16 mouse cellular contexts compared by ENCODE assay signal in genomic region chr13:13966172-13966571, GRCm38 (mm10).
"Had no signal": no experiment of that assay in that cellular context is flagged by ENCODE, and none has a peak within 500 bp of the region (broad histone marks: within the 10 kb centered on the region; RNA-seq: fewer than 3 reads in every experiment).

No protein-coding gene starts in this region.

- H3K27ac ChIP-seq: left cerebral cortex, adult 2 months; limb, embryonic 10.5 days; midbrain, embryonic 12.5 days; neural tube, embryonic 13.5 days; stomach, embryonic 15.5 days had no signal

- H3K9me3 ChIP-seq: limb, embryonic 10.5 days; midbrain, embryonic 12.5 days; neural tube, embryonic 13.5 days; stomach, embryonic 15.5 days had no signal

- H3K4me3 ChIP-seq: left cerebral cortex, adult 2 months; limb, embryonic 10.5 days; midbrain, embryonic 12.5 days; neural tube, embryonic 13.5 days; stomach, embryonic 15.5 days had no signal

- H3K4me2 ChIP-seq: midbrain, embryonic 12.5 days; neural tube, embryonic 13.5 days; stomach, embryonic 15.5 days had no signal

- ATAC-seq: intestine, embryonic 16.5 days; lung, postnatal 0 days; midbrain, embryonic 16.5 days had no signal

- H3K4me1 ChIP-seq: limb, embryonic 10.5 days; neural tube, embryonic 13.5 days had no signal

- H3K27me3 ChIP-seq: midbrain, embryonic 12.5 days; neural tube, embryonic 13.5 days; stomach, embryonic 15.5 days had no signal

- H3K9ac ChIP-seq: midbrain, embryonic 12.5 days; neural tube, embryonic 13.5 days; stomach, embryonic 15.5 days had no signal

- DNase-seq: kidney, adult 2 months; kidney, postnatal 25 days; lung, adult 2 months; lung, postnatal 4 days; retina, postnatal 1 day; right cerebral cortex, postnatal 14 days; thymus, adult 2 months; thymus, postnatal 25 days had no signal
